In genomic region chr17:48281739-48282085, GRCm38 (mm10) we compare ENCODE assay signal across 8 mouse cellular contexts. TPM values are rescaled to one million over a fixed set of nuclear protein-coding genes. Genes with fewer than 3 reads are reported as not detected.
DNase-seq lines count a peak whose midpoint lies in the region; ATAC-seq lines count a peak whose summit lies in the region.

No protein-coding gene starts in this region.

- no peaks in the 10 kb centered on the region for H3K9me3 ChIP-seq in limb, embryonic 13.5 days

- DNase-seq in left cerebral cortex, postnatal 4 days: peak; percentile 24
- DNase-seq in left cerebral cortex, postnatal 25 days (ENCODE audit: low spot score in 2 of 2): no peak
- peak; percentile 64 for DNase-seq in retina, embryonic 14.5 days (ENCODE audit: low spot score)
- no peak for DNase-seq in gastrocnemius, adult 8-10 months (ENCODE audit: low spot score in 2 of 2)
- no peak for DNase-seq in urinary bladder, postnatal 36 days (ENCODE audit: low spot score in 2 of 2)
- DNase-seq in right cerebral cortex, postnatal 14 days: no peak

- no peaks in the 10 kb centered on the region for H3K27me3 ChIP-seq in limb, embryonic 13.5 days

- no peaks in the 10 kb centered on the region for H3K36me3 ChIP-seq in limb, embryonic 13.5 days

- ATAC-seq in erythroblast, adult 5-6 weeks (replicated peaks; ENCODE audit: low FRiP score, poor library complexity, severe bottlenecking): peak; percentile 90
- ATAC-seq in limb, embryonic 13.5 days (ENCODE audit: low FRiP score, low read depth): 0 out of 2 replicates have a peak, but pooled peaks have one; percentile 48

- H3K4me1 ChIP-seq in limb, embryonic 13.5 days: peaks cover 12% of the 10 kb centered on the region

- H3K4me3 ChIP-seq in limb, embryonic 13.5 days: peak overlapping the region; percentile 31

- 5% methylated on average over 3 of the region's 3 CpGs for WGBS in limb, embryonic 13.5 days

- intact Hi-C loops in left cerebral cortex, postnatal 4 days (cut with DNase I): no loop called here
- intact Hi-C loops in left cerebral cortex, postnatal 25 days (cut with DNase I): no loop called here

- H3K4me2 ChIP-seq in limb, embryonic 13.5 days (replicated peaks): peak overlapping the region; percentile 62

- peak overlapping the region; percentile 60; the same call in 1 of the 2 replicates for H3K9ac ChIP-seq in limb, embryonic 13.5 days

- peak overlapping the region; percentile 61; the same call in 1 of the 2 replicates for H3K27ac ChIP-seq in limb, embryonic 13.5 days

RNA-seq across cellular contexts. Expression of gene Treml2, which starts 17.6 kb away (rescaled TPM):
- total RNA-seq in left cerebral cortex, postnatal 4 days (2021): under 1 TPM; 0.14 to 0.28 TPM
- total RNA-seq in left cerebral cortex, postnatal 25 days (2021): under 1 TPM; 0.18 to 0.57 TPM
- 13.4 and 26.1 TPM in 2 replicates for total RNA-seq in erythroblast, adult 5-6 weeks (2015; ENCODE audit: low replicate concordance)
- total RNA-seq in erythroblast, adult 5-6 weeks (2017; ENCODE audit: low replicate concordance): 13.8 and 15.1 TPM in 2 replicates
- polyA plus RNA-seq in limb, embryonic 13.5 days (2015; fragmentation: Nextera tagmentation; extraction: Ambion mirVana): 0.15 and 0.51 TPM in 2 replicates
- total RNA-seq in gastrocnemius, adult 8-10 months (2022): under 1 TPM in 2 of 4 experiments, not detected in 2; 0.15 to 0.40 TPM

RNA-seq across cellular contexts. Expression of gene Treml4, which starts 17.6 kb away (rescaled TPM):
- total RNA-seq in left cerebral cortex, postnatal 4 days (2021): under 1 TPM; 0.50 to 0.81 TPM
- not detected for total RNA-seq in left cerebral cortex, postnatal 25 days (2021)
- total RNA-seq in erythroblast, adult 5-6 weeks (2015; ENCODE audit: low replicate concordance): 5.0 and 5.4 TPM in 2 replicates
- total RNA-seq in erythroblast, adult 5-6 weeks (2017; ENCODE audit: low replicate concordance): 5.7 and 8.1 TPM in 2 replicates
- polyA plus RNA-seq in limb, embryonic 13.5 days (2015; fragmentation: Nextera tagmentation; extraction: Ambion mirVana): 0.48 TPM in 1 of 2 replicates, not detected in the other
- total RNA-seq in gastrocnemius, adult 8-10 months (2022): not detected

RNA-seq across cellular contexts. Expression of gene Trem3, which starts 34.1 kb away (rescaled TPM):
- total RNA-seq in left cerebral cortex, postnatal 4 days (2021): under 1 TPM; 0.36 to 0.66 TPM
- under 1 TPM; 0.34 to 0.37 TPM for total RNA-seq in left cerebral cortex, postnatal 25 days (2021)
- total RNA-seq in erythroblast, adult 5-6 weeks (2015; ENCODE audit: low replicate concordance): 47.6 and 61.3 TPM in 2 replicates
- total RNA-seq in erythroblast, adult 5-6 weeks (2017; ENCODE audit: low replicate concordance): 26.4 and 57.7 TPM in 2 replicates
- polyA plus RNA-seq in limb, embryonic 13.5 days (2015; fragmentation: Nextera tagmentation; extraction: Ambion mirVana): 0.14 TPM in 1 of 2 replicates, not detected in the other
- not detected for total RNA-seq in gastrocnemius, adult 8-10 months (2022)

RNA-seq across cellular contexts. Expression of gene B430306N03Rik, which starts 34.2 kb away (rescaled TPM):
- under 1 TPM in 1 of 2 experiments, not detected in 1; 0.12 TPM for total RNA-seq in left cerebral cortex, postnatal 4 days (2021)
- under 1 TPM; 0.07 to 0.11 TPM for total RNA-seq in left cerebral cortex, postnatal 25 days (2021)
- 17.5 and 20.1 TPM in 2 replicates for total RNA-seq in erythroblast, adult 5-6 weeks (2015; ENCODE audit: low replicate concordance)
- total RNA-seq in erythroblast, adult 5-6 weeks (2017; ENCODE audit: low replicate concordance): 7.0 and 7.2 TPM in 2 replicates
- 0.10 and 0.11 TPM in 2 replicates for polyA plus RNA-seq in limb, embryonic 13.5 days (2015; fragmentation: Nextera tagmentation; extraction: Ambion mirVana)
- not detected for total RNA-seq in gastrocnemius, adult 8-10 months (2022)

RNA-seq across cellular contexts. Expression of gene Trem1, which starts 49.1 kb away (rescaled TPM):
- total RNA-seq in left cerebral cortex, postnatal 4 days (2021): not detected
- total RNA-seq in left cerebral cortex, postnatal 25 days (2021): not detected
- total RNA-seq in erythroblast, adult 5-6 weeks (2015; ENCODE audit: low replicate concordance): 3.1 and 4.2 TPM in 2 replicates
- 5.7 and 6.2 TPM in 2 replicates for total RNA-seq in erythroblast, adult 5-6 weeks (2017; ENCODE audit: low replicate concordance)
- polyA plus RNA-seq in limb, embryonic 13.5 days (2015; fragmentation: Nextera tagmentation; extraction: Ambion mirVana): 0.06 TPM in 1 of 2 replicates, not detected in the other
- not detected for total RNA-seq in gastrocnemius, adult 8-10 months (2022)

Comparison
In these comparisons a context has a peak if more than half of its experiments do, and no peak if none do; other contexts are left out.
1. DNase-seq: peak in left cerebral cortex, postnatal 4 days (single experiment) and retina, embryonic 14.5 days (single experiment); none in left cerebral cortex, postnatal 25 days (0 of 2), gastrocnemius, adult 8-10 months (0 of 2), urinary bladder, postnatal 36 days (0 of 2) and right cerebral cortex, postnatal 14 days (single experiment).
2. RNA of gene Treml2, which starts 17.6 kb away (total RNA-seq): 13.4 to 26.1 TPM in erythroblast, adult 5-6 weeks; 0.18 to 0.57 TPM in left cerebral cortex, postnatal 25 days, 0.14 to 0.28 TPM in left cerebral cortex, postnatal 4 days and 0.15 to 0.40 TPM in gastrocnemius, adult 8-10 months; every median in the first group is over 4 times any median in the second.
3. RNA of gene Trem3, which starts 34.1 kb away (total RNA-seq): 26.4 to 61.3 TPM in erythroblast, adult 5-6 weeks; 0.36 to 0.66 TPM in left cerebral cortex, postnatal 4 days, 0.34 to 0.37 TPM in left cerebral cortex, postnatal 25 days and not detected in gastrocnemius, adult 8-10 months; every median in the first group is over 10 times any median in the second.